Mouse (Mus musculus) heart, embryonic 16.5 days (tissue): ENCODE results near the gene Fanci. TPM values are rescaled to one million over a fixed set of nuclear protein-coding genes. Genes with fewer than 3 reads are reported as not detected.

Experiments used
- ATAC-seq: fragments of 200-750 bp; cut with Nextera tagmentation; replicated peaks from 2 replicates; pipeline ENCODE4 v1.8.0; 2017; ENCODE audit warnings: moderate number of reproducible peaks; ENCODE audit not compliant: insufficient read depth, low FRiP score; ENCODE audit errors: extremely low read depth
- H3K27ac ChIP-seq: fragments of 300-500 bp; sonication (generic); 2 replicates; pipeline ENCODE4 v1.5.1; 2014; ENCODE audit warnings: mild to moderate bottlenecking, low read length, control low read depth, moderate library complexity
- H3K27me3 ChIP-seq: fragments of 300-500 bp; sonication (generic); 2 replicates; pipeline ENCODE4 v1.6.1; 2014; ENCODE audit warnings: low read length, mixed read lengths; ENCODE audit not compliant: control insufficient read depth, insufficient read depth
- H3K36me3 ChIP-seq: fragments of 300-500 bp; sonication (generic); 2 replicates; pipeline ENCODE4 v1.6.1; 2014; ENCODE audit not compliant: control insufficient read depth, insufficient read depth
- H3K4me1 ChIP-seq: fragments of 300-500 bp; sonication (generic); 2 replicates; pipeline ENCODE4 v1.6.1; 2014; ENCODE audit warnings: low read length, mixed read lengths; ENCODE audit not compliant: control insufficient read depth, insufficient read depth
- H3K4me2 ChIP-seq: fragments of 300-500 bp; sonication (generic); 2 replicates; pipeline ENCODE4 v1.6.1; 2014; ENCODE audit warnings: low read depth, mild to moderate bottlenecking, control low read depth, low read length
- H3K4me3 ChIP-seq: fragments of 300-500 bp; sonication (generic); 2 replicates; pipeline ENCODE4 v1.5.1; 2014; ENCODE audit warnings: mild to moderate bottlenecking, control low read depth, low read length
- H3K9ac ChIP-seq: fragments of 300-500 bp; sonication (generic); 2 replicates; pipeline ENCODE4 v1.6.1; 2014; ENCODE audit warnings: low read length, control low read depth
- H3K9me3 ChIP-seq: fragments of 300-500 bp; sonication (generic); replicated peaks from 2 replicates; pipeline ENCODE4 v1.6.1; 2016; ENCODE audit warnings: low read length; ENCODE audit not compliant: control insufficient read depth
- WGBS: fragments of 180-500 bp; shearing (Covaris S2); extraction: QIAGEN DNeasy Blood & Tissue Kit; methylation state at CpG from one replicate; pipeline ENCODE4 v1.1.7; 2014; 5-methylcytosine and 5-hydroxymethylcytosine counted together
- polyA plus RNA-seq: library from polyadenylated mRNA; unstranded; fragments of >200 nt; fragmentation: Nextera tagmentation; extraction: Ambion mirVana; gene quantifications from 2 replicates; pipeline ENCODE4 v1.2.1, GENCODE M21; 2015

The Fanci gene
- polyA plus RNA-seq, 1 experiment from 2014 or later = 8.8 TPM

DNA sequence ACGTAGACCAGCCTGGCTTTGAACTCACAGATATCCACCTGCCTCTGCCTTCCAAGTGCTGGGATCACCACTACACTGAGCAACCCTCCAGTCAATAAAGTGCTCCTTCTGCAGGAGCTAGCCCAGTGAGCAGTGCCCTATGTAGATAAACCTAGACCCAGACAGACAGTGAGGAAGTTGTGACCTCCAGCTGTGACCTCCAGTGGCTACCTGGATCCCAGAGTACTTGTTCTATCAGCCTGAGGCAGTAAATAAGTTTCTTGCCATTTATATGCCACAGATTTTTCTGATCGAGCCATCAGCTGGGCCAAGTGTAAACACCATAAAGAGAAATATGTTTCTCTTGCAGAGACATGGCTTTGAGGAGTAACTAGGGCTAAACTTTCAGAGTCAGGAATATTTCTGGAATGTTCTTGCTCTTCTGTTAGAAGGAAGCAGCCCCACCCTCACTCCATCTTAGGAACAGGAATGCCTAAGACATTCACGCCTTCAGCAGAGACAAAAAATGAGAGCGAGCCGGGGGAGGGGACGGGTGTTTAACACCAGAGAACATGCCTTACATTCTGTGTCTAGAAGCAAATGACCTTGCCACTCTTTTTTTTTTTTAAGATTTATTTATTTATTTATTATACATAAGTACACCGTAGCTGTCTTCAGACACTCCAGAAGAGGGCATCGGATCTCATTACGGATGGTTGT lies 81.9 kb downstream of the Fanci start:
- no peak overlapping the region for H3K9ac ChIP-seq
- 87% methylated on average over 9 of the region's 9 CpGs for WGBS
- no peaks in the 10 kb centered on the region for H3K36me3 ChIP-seq
- no peak overlapping the region for H3K4me3 ChIP-seq
- 0 out of 2 replicates have a peak, but pooled peaks cover 2% of the 10 kb centered on the region for H3K9me3 ChIP-seq
- H3K27me3 ChIP-seq = no peaks in the 10 kb centered on the region; the same call in 1 of the 2 replicates
- no peak overlapping the region for H3K4me2 ChIP-seq
- no peak for ATAC-seq
- H3K27ac ChIP-seq = no peak overlapping the region
- H3K4me1 ChIP-seq = no peaks in the 10 kb centered on the region

DNA sequence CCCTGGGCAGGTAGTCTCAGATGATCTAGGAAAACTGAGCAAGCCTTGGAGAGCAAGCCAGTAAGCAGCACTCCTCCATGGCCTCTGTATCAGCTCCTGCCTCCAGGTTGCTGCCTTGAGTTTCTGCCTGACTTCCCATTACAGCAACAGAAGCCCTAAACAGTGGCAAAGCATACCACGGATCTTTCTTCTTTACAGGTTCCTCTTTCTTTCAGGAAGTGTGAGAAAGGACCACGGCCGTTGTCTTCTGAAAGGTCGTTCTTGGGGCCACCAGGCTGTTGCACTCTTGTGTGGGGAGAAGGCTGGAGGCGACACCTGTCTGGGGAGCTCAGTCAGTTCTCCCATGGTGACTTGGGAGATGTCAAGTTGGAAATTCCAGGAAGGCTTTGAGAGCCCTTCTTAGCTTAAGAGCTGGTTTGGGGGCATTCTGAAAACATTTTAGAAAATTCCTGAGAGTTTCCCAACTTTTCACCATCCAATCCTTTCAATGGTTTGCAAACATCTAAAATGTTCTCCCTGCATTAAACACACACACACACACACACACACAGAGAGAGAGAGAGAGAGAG lies 83.2 kb downstream of the Fanci start:
- Histone ChIP-seq H3K9ac (no peak overlapping the region), H3K4me1 (no peaks in the 10 kb centered on the region), H3K4me2 (no peak overlapping the region), H3K27me3 (no peaks in the 10 kb centered on the region; the same call in 1 of the 2 replicates), H3K4me3 (no peak overlapping the region), H3K36me3 (no peaks in the 10 kb centered on the region), H3K27ac (no peak overlapping the region), H3K9me3 (0 out of 2 replicates have a peak, but pooled peaks cover 2% of the 10 kb centered on the region)
- 68% methylated on average over 5 of the region's 5 CpGs for WGBS
- no peak for ATAC-seq

DNA sequence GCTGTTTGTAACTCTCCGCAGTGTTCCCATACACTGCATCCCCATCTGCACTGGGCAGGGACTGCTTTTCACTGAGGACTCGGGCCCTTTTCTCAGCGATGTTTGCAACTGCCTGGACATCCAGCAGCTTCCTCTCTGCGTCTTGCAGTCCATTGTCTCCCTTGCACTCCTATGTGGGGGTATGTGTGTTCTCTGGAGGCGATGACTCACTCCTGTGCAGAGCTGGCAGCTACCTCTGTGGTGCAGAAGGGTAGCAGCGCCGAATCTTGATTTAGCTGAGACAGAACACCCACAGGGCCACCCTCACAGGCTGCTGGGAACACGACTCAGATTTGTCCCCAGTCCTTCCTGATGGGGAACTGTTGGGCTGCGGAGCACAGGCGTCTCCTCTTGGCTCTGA lies 94.8 kb downstream of the Fanci start:
- 39% methylated on average over 10 of the region's 10 CpGs for WGBS

GRCm38 (mm10) chr7:79493915-79494314 lies 102.2 kb downstream of the Fanci start:
- ATAC-seq = no peak
- peaks cover 2% of the 10 kb centered on the region; the same call in 1 of the 2 replicates for H3K4me1 ChIP-seq
- WGBS = 13% methylated on average over 8 of the region's 8 CpGs
- H3K4me2 ChIP-seq = no peak overlapping the region
- peaks cover 53% of the 10 kb centered on the region for H3K27me3 ChIP-seq
- H3K36me3 ChIP-seq = no peaks in the 10 kb centered on the region
- H3K4me3 ChIP-seq = no peak overlapping the region
- H3K27ac ChIP-seq = no peak overlapping the region
- no peak overlapping the region for H3K9ac ChIP-seq
- H3K9me3 ChIP-seq = no peaks in the 10 kb centered on the region

More for the DNA sequence above, 94.8 kb downstream of the Fanci start:
- Histone ChIP-seq H3K4me3 (no peak overlapping the region), H3K36me3 (no peaks in the 10 kb centered on the region), H3K27ac (no peak overlapping the region), H3K9ac (no peak overlapping the region), H3K4me2 (no peak overlapping the region), H3K27me3 (peaks cover 2% of the 10 kb centered on the region), H3K4me1 (no peaks in the 10 kb centered on the region), H3K9me3 (no peaks in the 10 kb centered on the region)
- no peak for ATAC-seq

- Histone ChIP-seq H3K27ac (no peak overlapping the region), H3K36me3 (no peaks in the 10 kb centered on the region), H3K27me3 (peaks cover 76% of the 10 kb centered on the region), H3K9ac (no peak overlapping the region), H3K4me1 (peaks cover 2% of the 10 kb centered on the region; the same call in 1 of the 2 replicates), H3K9me3 (no peaks in the 10 kb centered on the region), H3K4me3 (peak overlapping the region; percentile 29), H3K4me2 (peak overlapping the region; percentile 62)
- peak; percentile 83 for ATAC-seq
- WGBS = 3% methylated on average over 38 of the region's 38 CpGs
Observed at GRCm38 (mm10) chr7:79495988-79496815, 104.5 kb downstream of the Fanci start.

GRCm38 (mm10) chr7:79496816-79497328 lies 105.1 kb downstream of the Fanci start:
- 13% methylated on average over 9 of the region's 9 CpGs for WGBS
- Histone ChIP-seq H3K4me1 (peaks cover 2% of the 10 kb centered on the region; the same call in 1 of the 2 replicates), H3K4me2 (no peak overlapping the region), H3K27ac (no peak overlapping the region), H3K36me3 (no peaks in the 10 kb centered on the region), H3K9me3 (no peaks in the 10 kb centered on the region), H3K27me3 (peaks cover 80% of the 10 kb centered on the region), H3K9ac (no peak overlapping the region), H3K4me3 (no peak overlapping the region)
- no peak for ATAC-seq

DNA sequence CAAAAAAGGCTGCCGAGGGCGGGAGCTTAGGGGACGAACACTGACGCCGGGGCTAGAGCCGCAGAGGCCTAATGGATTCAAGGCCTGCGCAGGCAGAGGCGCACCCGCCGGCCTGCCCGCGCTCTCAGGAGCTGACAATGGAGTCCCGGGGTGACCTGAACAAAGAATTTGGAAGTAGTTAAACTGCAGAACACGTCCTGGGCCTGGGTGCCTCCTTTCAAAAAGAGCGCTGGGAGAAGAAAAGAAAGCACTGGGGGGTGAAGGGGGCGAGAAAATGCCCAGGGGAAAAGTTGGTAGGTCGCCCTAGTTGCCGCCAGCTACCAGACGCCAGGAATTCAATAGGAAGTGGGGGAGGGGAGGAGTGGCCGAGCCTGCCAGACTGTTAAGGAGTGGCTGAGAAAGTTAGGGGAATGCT lies 106.0 kb downstream of the Fanci start:
- H3K4me1 ChIP-seq = peaks cover 2% of the 10 kb centered on the region; the same call in 1 of the 2 replicates
- H3K27me3 ChIP-seq = peaks cover 89% of the 10 kb centered on the region
- no peak for ATAC-seq
- no peaks in the 10 kb centered on the region for H3K36me3 ChIP-seq
- no peaks in the 10 kb centered on the region for H3K9me3 ChIP-seq
- no peak overlapping the region for H3K27ac ChIP-seq
- 4% methylated on average over 20 of the region's 20 CpGs for WGBS
- H3K9ac ChIP-seq = no peak overlapping the region
- no peak overlapping the region for H3K4me3 ChIP-seq
- no peak overlapping the region for H3K4me2 ChIP-seq

DNA sequence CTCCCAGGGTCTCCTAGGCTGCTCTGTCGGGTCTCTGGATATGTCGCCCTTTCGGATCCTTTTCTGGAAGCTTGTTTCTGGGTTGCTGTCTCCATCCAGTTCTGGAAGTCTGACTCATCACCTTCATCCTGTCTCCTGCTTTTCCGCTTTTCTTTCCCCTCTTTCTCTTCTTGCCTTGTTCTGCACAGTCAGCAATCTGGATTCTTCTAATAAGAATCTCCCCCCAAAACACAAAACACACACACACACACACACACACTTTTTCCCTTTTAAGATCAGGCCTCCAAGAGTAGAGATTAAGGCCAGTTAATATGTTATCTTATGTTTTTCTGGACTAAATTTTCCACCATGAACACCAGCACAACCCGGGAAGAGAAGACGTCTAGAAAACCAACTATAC lies 106.6 kb downstream of the Fanci start:
- H3K9me3 ChIP-seq = no peaks in the 10 kb centered on the region
- H3K36me3 ChIP-seq = no peaks in the 10 kb centered on the region
- no peak for ATAC-seq
- no peak overlapping the region for H3K9ac ChIP-seq
- no peak overlapping the region for H3K4me3 ChIP-seq
- H3K4me1 ChIP-seq = peaks cover 2% of the 10 kb centered on the region; the same call in 1 of the 2 replicates
- H3K27ac ChIP-seq = no peak overlapping the region
- H3K27me3 ChIP-seq = peaks cover 93% of the 10 kb centered on the region
- H3K4me2 ChIP-seq = no peak overlapping the region
- WGBS = 3% methylated on average over 6 of the region's 6 CpGs
